7 mouse cellular contexts compared by ENCODE assay signal in genomic region chr13:62685287-62685648, GRCm38 (mm10).
A peak's percentile ranks its signal among the peaks of the same experiment; 100 is the strongest.
DNase-seq lines count a peak whose midpoint lies in the region; ATAC-seq and TF ChIP-seq lines count a peak whose summit lies in the region.
"Not testable (repeated sequence)": the region's sequence is repeated elsewhere in the genome, so short reads cannot be mapped to it uniquely, and the experiment has no call there.

No protein-coding gene starts in this region.

- H3K36me3 ChIP-seq in forebrain, embryonic 12.5 days (replicated peaks); heart, embryonic 15.5 days; intestine, embryonic 16.5 days (ENCODE audit: control insufficient read depth, insufficient read depth, low read length); limb, embryonic 14.5 days (ENCODE audit: control insufficient read depth, insufficient read depth, low read length); lung, postnatal 0 days (ENCODE audit: insufficient read depth, low read length); neural tube, embryonic 13.5 days: not testable (repeated sequence)

- H3K4me2 ChIP-seq in forebrain, embryonic 12.5 days = peak overlapping the region; percentile 47
- H3K4me2 ChIP-seq in heart, embryonic 15.5 days = peak overlapping the region; percentile 64
- peak overlapping the region; percentile 34 for H3K4me2 ChIP-seq in intestine, embryonic 16.5 days (ENCODE audit: low read depth, low read length)
- peak overlapping the region; percentile 37 for H3K4me2 ChIP-seq in limb, embryonic 14.5 days (replicated peaks; ENCODE audit: low read depth, low read length, severe bottlenecking)
- peak overlapping the region; percentile 48 for H3K4me2 ChIP-seq in lung, postnatal 0 days (replicated peaks; ENCODE audit: low read depth, low read length)
- H3K4me2 ChIP-seq in neural tube, embryonic 13.5 days = peak overlapping the region; percentile 55

- TF ChIP-seq POLR2A in cerebellum, adult 2 months (IDR thresholded peaks at IDR 0.05; ENCODE audit: borderline replicate concordance, insufficient read depth, low read length); limb, embryonic 14.5 days (IDR thresholded peaks at IDR 0.05; ENCODE audit: borderline replicate concordance, extremely low read depth, insufficient read depth, insufficient read length): not testable (repeated sequence)

- not testable (repeated sequence) for TF ChIP-seq CTCF in cerebellum, adult 2 months (IDR thresholded peaks at IDR 0.05; ENCODE audit: borderline replicate concordance, insufficient read depth, low read depth, low read length); lung, postnatal 0 days (IDR thresholded peaks at IDR 0.05)

- H3K9ac ChIP-seq in forebrain, embryonic 12.5 days = 0 out of 2 replicates have a peak overlapping the region, but pooled peaks have one; percentile 45
- H3K9ac ChIP-seq in heart, embryonic 15.5 days = peak overlapping the region; percentile 47
- not testable (repeated sequence) for H3K9ac ChIP-seq in intestine, embryonic 16.5 days (ENCODE audit: low read depth, low read length)
- H3K9ac ChIP-seq in limb, embryonic 14.5 days (ENCODE audit: low read depth, low read length, severe bottlenecking) = peak overlapping the region; percentile 38; the same call in 1 of the 2 replicates
- H3K9ac ChIP-seq in lung, postnatal 0 days (replicated peaks; ENCODE audit: low read depth) = 0 out of 2 replicates have a peak overlapping the region, but pooled peaks have one; percentile 2
- H3K9ac ChIP-seq in neural tube, embryonic 13.5 days = peak overlapping the region; percentile 62

- peak overlapping the region; percentile 57 for H3K4me3 ChIP-seq in cerebellum, adult 2 months (replicated peaks; ENCODE audit: insufficient read depth, low read depth, low read length)
- H3K4me3 ChIP-seq in forebrain, embryonic 12.5 days (replicated peaks) = peak overlapping the region; percentile 48
- peak overlapping the region; percentile 61 for H3K4me3 ChIP-seq in heart, embryonic 15.5 days
- H3K4me3 ChIP-seq in intestine, embryonic 16.5 days (ENCODE audit: low read length) = peak overlapping the region; percentile 54
- H3K4me3 ChIP-seq in limb, embryonic 14.5 days (replicated peaks; ENCODE audit: low read length) = peak overlapping the region; percentile 44
- H3K4me3 ChIP-seq in lung, postnatal 0 days (ENCODE audit: low read depth, low read length) = peak overlapping the region; percentile 36
- peak overlapping the region; percentile 46 for H3K4me3 ChIP-seq in neural tube, embryonic 13.5 days

- not testable (repeated sequence) for TF ChIP-seq EP300 in lung, postnatal 0 days (IDR thresholded peaks at IDR 0.05)

- H3K27me3 ChIP-seq in cerebellum, adult 2 months (ENCODE audit: control insufficient read depth, insufficient read depth, low read length); forebrain, embryonic 12.5 days; heart, embryonic 15.5 days; intestine, embryonic 16.5 days (replicated peaks; ENCODE audit: control insufficient read depth, insufficient read depth, low read length); limb, embryonic 14.5 days (ENCODE audit: control insufficient read depth, insufficient read depth, low read length); lung, postnatal 0 days (replicated peaks; ENCODE audit: insufficient read depth, low read length); neural tube, embryonic 13.5 days: not testable (repeated sequence)

- ATAC-seq in forebrain, embryonic 12.5 days (ENCODE audit: low FRiP score) = peak; percentile 57; the same call in 1 of the 2 replicates
- not testable (repeated sequence) for ATAC-seq in heart, embryonic 15.5 days (replicated peaks; ENCODE audit: insufficient number of reproducible peaks, insufficient read depth, low FRiP score, low read depth); limb, embryonic 14.5 days (ENCODE audit: low FRiP score, low read depth); lung, postnatal 0 days
- ATAC-seq in intestine, embryonic 16.5 days = peak; percentile 26
- peak; percentile 71 for ATAC-seq in neural tube, embryonic 13.5 days (ENCODE audit: low read depth)

- 14% methylated on average over 4 of the region's 4 CpGs for WGBS in cerebellum, adult 2 months
- WGBS in forebrain, embryonic 12.5 days = 22% methylated on average over 4 of the region's 4 CpGs
- 20% methylated on average over 4 of the region's 4 CpGs for WGBS in heart, embryonic 15.5 days
- WGBS in intestine, embryonic 16.5 days = 24% methylated on average over 4 of the region's 4 CpGs
- 31% methylated on average over 4 of the region's 4 CpGs for WGBS in limb, embryonic 14.5 days
- 17% methylated on average over 4 of the region's 4 CpGs for WGBS in lung, postnatal 0 days
- 26% methylated on average over 4 of the region's 4 CpGs for WGBS in neural tube, embryonic 13.5 days

- not testable (repeated sequence) for H3K9me3 ChIP-seq in forebrain, embryonic 12.5 days; heart, embryonic 15.5 days (replicated peaks); intestine, embryonic 16.5 days (ENCODE audit: control insufficient read depth, low read length); limb, embryonic 14.5 days (ENCODE audit: control insufficient read depth, low read length); lung, postnatal 0 days (ENCODE audit: low read length); neural tube, embryonic 13.5 days

- not testable (repeated sequence) for H3K27ac ChIP-seq in cerebellum, adult 2 months (ENCODE audit: insufficient read depth, low read length); forebrain, embryonic 12.5 days; heart, embryonic 15.5 days; intestine, embryonic 16.5 days (ENCODE audit: low read length); limb, embryonic 14.5 days (replicated peaks; ENCODE audit: low read depth, low read length); lung, postnatal 0 days (ENCODE audit: low read length)
- peak overlapping the region; percentile 42; the same call in 1 of the 2 replicates for H3K27ac ChIP-seq in neural tube, embryonic 13.5 days (replicated peaks)

- not testable (repeated sequence) for H3K4me1 ChIP-seq in cerebellum, adult 2 months (ENCODE audit: control insufficient read depth, insufficient read depth, low read length); forebrain, embryonic 12.5 days; heart, embryonic 15.5 days (replicated peaks); intestine, embryonic 16.5 days (ENCODE audit: control insufficient read depth, insufficient read depth, low read length); limb, embryonic 14.5 days (ENCODE audit: control insufficient read depth, insufficient read depth, low read length); lung, postnatal 0 days (ENCODE audit: insufficient read depth, low read depth, low read length); neural tube, embryonic 13.5 days (replicated peaks)

- DNase-seq in cerebellum, adult 2 months; limb, embryonic 14.5 days (ENCODE audit: low spot score); lung, postnatal 0 days (ENCODE audit: low spot score): not testable (repeated sequence)
